Mouse (Mus musculus) ES-Bruce4 (cell line): ENCODE data around the gene Slc25a21. TPM values are rescaled to one million over a fixed set of nuclear protein-coding genes. Genes with fewer than 3 reads are reported as not detected.

Source experiments
- H3K27ac ChIP-seq: 2 replicates; pipeline ENCODE4 v1.5.1; 2012; ENCODE audit warnings: low read length, inconsistent platforms; ENCODE audit not compliant: insufficient read depth
- H3K27me3 ChIP-seq: 2 replicates; pipeline ENCODE4 v1.6.1; 2012; ENCODE audit warnings: mild to moderate bottlenecking, low read length, inconsistent platforms; ENCODE audit not compliant: control insufficient read depth, poor library complexity, insufficient read depth, severe bottlenecking
- H3K36me3 ChIP-seq: 2 replicates; pipeline ENCODE4 v1.6.1; 2012; ENCODE audit warnings: inconsistent platforms, mild to moderate bottlenecking, low read length, moderate library complexity; ENCODE audit not compliant: control insufficient read depth, poor library complexity, insufficient read depth, severe bottlenecking
- H3K4me1 ChIP-seq: one replicate; pipeline ENCODE4 v1.8.1; 2011; ENCODE audit warnings: low read length; ENCODE audit not compliant: control insufficient read depth, insufficient read depth
- H3K4me3 ChIP-seq: 2 replicates; pipeline ENCODE4 v1.5.1; 2011; ENCODE audit warnings: low read depth, mild to moderate bottlenecking, low read length
- H3K9ac ChIP-seq: 2 replicates; pipeline ENCODE4 v1.6.1; 2012; ENCODE audit warnings: low read depth, mild to moderate bottlenecking, inconsistent platforms; ENCODE audit not compliant: poor library complexity, severe bottlenecking
- H3K9me3 ChIP-seq: replicated peaks from 2 replicates; pipeline ENCODE4 v1.6.1; 2012; ENCODE audit warnings: mild to moderate bottlenecking, low read length, inconsistent platforms; ENCODE audit not compliant: control insufficient read depth, poor library complexity, insufficient read depth, severe bottlenecking
- CTCF ChIP-seq: IDR thresholded peaks from one replicate; pipeline ENCODE4 v1.8.1; 2011; ENCODE audit warnings: low read depth, low read length
- EP300 ChIP-seq: IDR thresholded peaks from 2 replicates; pipeline ENCODE4 v1.6.1; 2011; ENCODE audit warnings: low read depth, low read length; ENCODE audit not compliant: insufficient read depth
- POLR2A ChIP-seq: IDR thresholded peaks from one replicate; pipeline ENCODE4 v1.8.1; 2011; ENCODE audit warnings: low read length; ENCODE audit not compliant: insufficient read depth
- polyA plus RNA-seq: library from polyadenylated mRNA; stranded (reverse); fragments of >200 nt; gene quantifications from 2 replicates; pipeline ENCODE4 v1.2.4, GENCODE M21; 2011; ENCODE audit warnings: low read depth; ENCODE audit not compliant: missing spikeins, insufficient read depth, insufficient read length

Slc25a21 gene
- polyA plus RNA-seq, 1 experiment, result not detected

DNA sequence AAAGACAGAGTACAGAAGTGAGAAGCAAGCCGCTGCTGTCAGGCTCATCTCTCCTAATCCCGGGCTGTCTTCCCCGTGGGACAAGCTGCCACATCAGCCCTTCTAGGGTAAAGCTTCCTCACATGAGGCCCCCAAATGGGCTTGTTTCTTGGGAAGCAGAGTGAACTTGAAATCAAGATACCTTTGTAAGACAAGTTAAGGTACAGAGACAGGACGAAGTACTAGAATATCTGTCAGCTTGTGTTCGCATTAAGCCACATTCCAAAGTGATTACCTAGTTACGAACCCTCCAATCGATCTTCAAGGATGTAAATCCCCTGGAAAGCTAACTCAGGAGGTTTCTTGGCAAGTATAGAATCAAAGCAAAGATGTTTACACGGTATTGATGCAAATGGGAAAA lies 78.7 kb downstream of the Slc25a21 start:
- no peak overlapping the region for H3K9ac ChIP-seq
- H3K4me1 ChIP-seq, result no peaks in the 10 kb centered on the region
- H3K36me3 ChIP-seq, result no peaks in the 10 kb centered on the region
- no peak for TF ChIP-seq POLR2A
- no peak for TF ChIP-seq CTCF
- TF ChIP-seq EP300, result no peak
- no peaks in the 10 kb centered on the region for H3K27me3 ChIP-seq
- H3K9me3 ChIP-seq, result no peaks in the 10 kb centered on the region
- no peak overlapping the region for H3K4me3 ChIP-seq
- H3K27ac ChIP-seq, result no peak overlapping the region

DNA sequence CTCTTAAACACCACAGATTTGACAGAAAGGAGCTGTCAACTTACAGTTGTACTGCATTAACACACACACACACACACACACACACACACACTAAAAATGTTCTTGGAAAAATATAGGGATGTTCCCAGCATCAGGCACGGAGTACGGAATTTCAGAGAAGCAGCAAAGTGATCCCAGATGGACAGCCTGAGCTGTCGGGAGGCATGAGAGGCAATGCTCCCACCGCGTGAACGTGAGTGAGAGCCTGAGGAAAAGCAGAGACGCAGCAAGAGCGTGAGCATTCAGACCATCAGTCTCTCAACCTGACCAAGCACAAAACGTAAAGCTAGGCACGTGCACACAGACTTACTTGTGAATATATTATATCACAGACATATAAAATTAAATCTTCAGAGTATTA lies 81.8 kb downstream of the Slc25a21 start:
- no peak for TF ChIP-seq CTCF
- TF ChIP-seq EP300, result no peak
- no peak for TF ChIP-seq POLR2A
- Histone ChIP-seq H3K36me3 (no peaks in the 10 kb centered on the region), H3K27ac (no peak overlapping the region), H3K27me3 (no peaks in the 10 kb centered on the region), H3K9me3 (no peaks in the 10 kb centered on the region), H3K9ac (no peak overlapping the region), H3K4me1 (no peaks in the 10 kb centered on the region), H3K4me3 (no peak overlapping the region)

DNA sequence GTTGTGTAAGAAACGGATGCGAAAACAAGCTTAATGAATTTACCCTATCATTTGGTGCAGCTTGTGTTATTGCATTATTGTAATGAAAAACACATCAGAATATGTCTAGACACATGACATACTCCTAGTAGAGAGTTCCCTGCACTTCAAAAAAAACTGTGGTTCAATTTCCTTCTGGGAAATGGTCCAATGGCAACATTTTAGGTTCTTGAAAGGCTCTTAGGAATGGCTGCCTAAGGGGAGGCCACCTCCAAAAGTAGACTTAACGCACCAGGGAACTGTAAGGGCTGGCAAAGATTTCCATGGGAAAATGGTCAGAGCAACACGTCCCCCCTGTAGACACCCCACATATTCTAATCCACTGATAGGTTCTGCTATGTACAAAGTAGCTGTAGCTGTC lies 87.9 kb downstream of the Slc25a21 start:
- Histone ChIP-seq H3K9me3 (no peaks in the 10 kb centered on the region), H3K27me3 (no peaks in the 10 kb centered on the region), H3K9ac (no peak overlapping the region), H3K4me1 (no peaks in the 10 kb centered on the region), H3K27ac (no peak overlapping the region), H3K4me3 (no peak overlapping the region), H3K36me3 (no peaks in the 10 kb centered on the region)
- TF ChIP-seq POLR2A, result no peak
- TF ChIP-seq EP300, result no peak
- no peak for TF ChIP-seq CTCF

DNA sequence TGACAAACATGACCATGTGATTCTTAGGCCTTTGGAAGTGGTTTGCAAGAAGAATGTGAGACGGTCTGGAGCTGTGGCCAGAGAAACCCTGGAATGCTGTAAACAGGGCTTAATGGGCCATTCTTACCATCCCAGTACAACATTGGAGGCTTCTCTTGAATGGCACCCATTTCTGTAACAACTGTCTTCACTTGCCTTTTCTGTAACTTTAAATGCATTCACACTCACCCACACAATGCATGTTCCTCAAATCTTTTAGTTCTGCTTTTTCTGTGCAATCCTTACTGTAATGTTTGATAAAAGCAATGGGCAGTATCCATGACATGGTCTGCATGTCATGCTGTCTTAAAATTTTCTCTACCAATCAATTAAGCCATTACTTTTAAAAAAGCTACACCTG lies 95.0 kb downstream of the Slc25a21 start:
- Histone ChIP-seq H3K36me3 (no peaks in the 10 kb centered on the region), H3K9ac (no peak overlapping the region), H3K4me1 (no peaks in the 10 kb centered on the region), H3K4me3 (no peak overlapping the region), H3K27ac (no peak overlapping the region), H3K9me3 (no peaks in the 10 kb centered on the region), H3K27me3 (no peaks in the 10 kb centered on the region)
- TF ChIP-seq CTCF, result no peak
- no peak for TF ChIP-seq EP300
- no peak for TF ChIP-seq POLR2A

DNA sequence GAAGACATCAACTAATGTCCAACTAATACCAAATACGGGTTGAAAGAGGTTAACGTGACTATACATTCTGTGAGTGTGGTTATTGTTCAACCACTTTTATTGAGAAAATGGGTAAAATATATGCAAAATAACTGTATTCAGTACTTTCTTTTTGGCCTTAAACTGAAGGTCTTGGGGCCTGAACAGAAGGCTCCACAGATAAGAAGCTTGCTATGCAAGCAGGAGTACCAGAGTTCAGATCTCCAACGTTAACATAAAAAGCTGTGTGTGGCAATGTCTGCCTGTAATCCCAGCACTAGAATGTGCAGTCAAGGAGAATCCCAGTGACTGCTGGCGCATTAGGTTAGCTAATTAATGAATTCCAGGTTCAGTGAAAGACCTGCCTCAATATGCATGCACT lies 96.7 kb downstream of the Slc25a21 start:
- Histone ChIP-seq H3K4me3 (no peak overlapping the region), H3K9me3 (no peaks in the 10 kb centered on the region), H3K27me3 (no peaks in the 10 kb centered on the region), H3K36me3 (no peaks in the 10 kb centered on the region), H3K4me1 (peaks cover 2% of the 10 kb centered on the region), H3K9ac (no peak overlapping the region), H3K27ac (no peak overlapping the region)
- TF ChIP-seq POLR2A (no peak), EP300 (no peak), CTCF (no peak)

DNA sequence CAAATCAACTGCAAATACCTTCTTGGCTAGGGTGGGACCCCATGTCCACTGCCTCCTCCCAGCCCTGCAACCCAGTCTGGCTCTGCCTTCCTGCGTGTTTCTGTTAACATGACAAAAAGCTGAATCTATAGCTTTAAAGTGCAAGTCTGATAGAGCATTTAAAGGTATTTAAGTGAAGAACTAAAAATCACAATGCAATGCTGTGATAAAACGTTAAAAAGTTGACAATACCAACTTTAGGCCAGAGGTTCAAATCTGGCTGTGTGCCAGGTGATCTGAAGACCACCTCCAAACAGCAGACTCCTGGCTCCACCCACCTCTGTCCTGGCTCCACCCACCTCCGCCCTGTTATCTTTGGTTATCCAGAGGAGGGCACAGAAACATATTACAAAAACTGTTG lies 98.2 kb downstream of the Slc25a21 start:
- H3K36me3 ChIP-seq, result no peaks in the 10 kb centered on the region
- peaks cover 2% of the 10 kb centered on the region for H3K4me1 ChIP-seq
- TF ChIP-seq POLR2A (no peak), EP300 (no peak), CTCF (no peak)
- no peak overlapping the region for H3K27ac ChIP-seq
- H3K9ac ChIP-seq, result no peak overlapping the region
- H3K27me3 ChIP-seq, result no peaks in the 10 kb centered on the region
- no peaks in the 10 kb centered on the region for H3K9me3 ChIP-seq
- H3K4me3 ChIP-seq, result no peak overlapping the region

DNA sequence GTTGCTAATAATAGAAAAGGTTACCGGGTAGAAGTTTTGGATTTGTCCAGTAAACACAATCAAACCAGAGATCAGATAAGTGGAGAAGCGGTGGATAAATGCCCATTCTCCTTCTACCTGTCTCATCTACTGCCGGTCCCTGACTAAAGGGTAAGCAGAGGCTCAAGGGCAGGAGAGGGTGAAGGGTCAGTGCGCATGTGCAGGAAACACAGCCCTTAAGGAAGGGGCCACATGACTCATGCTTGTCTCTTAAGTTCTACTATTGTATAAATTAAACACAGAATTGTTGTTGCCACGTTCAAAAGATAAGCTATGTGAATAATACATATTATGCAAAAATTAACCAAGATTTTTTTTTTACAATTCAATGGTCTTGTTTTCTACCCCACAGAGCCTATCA lies 98.9 kb downstream of the Slc25a21 start:
- no peaks in the 10 kb centered on the region for H3K9me3 ChIP-seq
- H3K27me3 ChIP-seq, result no peaks in the 10 kb centered on the region
- no peaks in the 10 kb centered on the region for H3K36me3 ChIP-seq
- H3K27ac ChIP-seq, result no peak overlapping the region
- TF ChIP-seq CTCF (no peak), EP300 (no peak), POLR2A (no peak)
- H3K4me3 ChIP-seq, result no peak overlapping the region
- H3K4me1 ChIP-seq, result peaks cover 2% of the 10 kb centered on the region
- no peak overlapping the region for H3K9ac ChIP-seq
